Mouse (Mus musculus) G1E (cell line): ENCODE measurements around the gene Dennd2a.

Experiments
- CTCF ChIP-seq: IDR thresholded peaks from 2 replicates; pipeline ENCODE4 v1.5.1; 2012; ENCODE audit warnings: low read depth, low read length, inconsistent platforms, mixed read lengths
- GATA1 ChIP-seq: IDR thresholded peaks from 2 replicates; pipeline ENCODE4 v1.6.1; 2012; ENCODE audit warnings: borderline replicate concordance, low read length, inconsistent platforms, mixed read lengths

- TF ChIP-seq GATA1 (no peak), CTCF (no peak)
Measured at GRCm38 (mm10) chr6:39427276-39428003, 130.2 kb downstream of the Dennd2a start.
